Mouse (Mus musculus): Measurements from ENCODE around the gene Ackr4. TPM values are rescaled to one million over a fixed set of nuclear protein-coding genes. Genes with fewer than 3 reads are reported as not detected.

The Ackr4 gene
- total RNA-seq, 2 experiments from 2014 or later: 0.61 to 0.71 TPM

GRCm38 (mm10) chr9:104070241-104070640 is 56.5 kb downstream of the Ackr4 start:
- H3K27ac ChIP-seq: no peak overlapping the region
- DNase-seq: no peak
- no peak for TF ChIP-seq CTCF (IDR thresholded peaks at IDR 0.05)
- intact Hi-C loops (cut with DNase I): no loop called here
- H3K4me3 ChIP-seq: no peak overlapping the region

- peak overlapping the region; percentile 77 for H3K4me3 ChIP-seq
- peak overlapping the region; percentile 95; the same call in 1 of the 2 replicates for H3K27ac ChIP-seq
- TF ChIP-seq CTCF (IDR thresholded peaks at IDR 0.05): no peak
- DNase-seq: no peak
- intact Hi-C loops (cut with DNase I): no loop called here
Observed at GRCm38 (mm10) chr9:104064571-104064970, 62.2 kb downstream of the Ackr4 start.

DNA sequence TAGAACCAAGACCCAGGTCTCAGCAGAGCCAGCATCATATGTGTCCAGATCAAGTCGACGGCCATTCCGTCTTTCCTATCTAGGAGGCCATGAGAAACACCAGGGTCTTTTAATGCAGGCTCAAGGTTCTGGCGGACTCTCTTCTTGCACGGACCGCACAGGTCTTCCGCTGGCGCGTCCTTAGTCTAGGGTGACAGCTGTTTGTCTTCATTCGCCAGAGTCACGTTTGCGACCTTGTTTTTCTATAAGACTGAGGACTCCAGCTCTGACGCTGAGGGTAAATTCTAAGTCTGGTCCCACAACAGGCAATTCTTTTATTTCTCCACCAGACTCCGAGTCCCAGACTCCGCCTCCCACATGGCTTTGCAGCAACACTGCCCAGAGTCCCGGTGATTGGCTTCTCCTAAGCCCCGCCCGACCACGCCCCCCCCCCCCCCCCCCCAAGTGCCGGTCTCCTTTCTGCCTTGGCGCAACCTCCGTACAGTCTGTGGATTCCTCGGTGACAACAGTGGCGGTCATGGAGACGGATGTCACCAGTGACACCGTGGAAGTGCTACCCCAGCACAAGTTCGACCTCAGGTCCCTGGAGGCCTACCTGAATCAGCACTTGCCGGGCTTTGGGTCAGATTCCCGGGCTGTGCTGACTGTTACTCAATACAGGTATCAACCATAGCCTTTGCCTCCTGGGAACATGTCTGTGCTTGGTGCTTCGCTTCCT is 63.3 kb downstream of the Ackr4 start, which contains the start of gene Acad11:
Gene Acad11, plus strand, starts transcription at position 134 of the 718 bp plus-strand sequence.
- intact Hi-C loops (cut with DNase I): no loop called here
- H3K27ac ChIP-seq: peak within 1 kb of the TSS; percentile 95

DNA sequence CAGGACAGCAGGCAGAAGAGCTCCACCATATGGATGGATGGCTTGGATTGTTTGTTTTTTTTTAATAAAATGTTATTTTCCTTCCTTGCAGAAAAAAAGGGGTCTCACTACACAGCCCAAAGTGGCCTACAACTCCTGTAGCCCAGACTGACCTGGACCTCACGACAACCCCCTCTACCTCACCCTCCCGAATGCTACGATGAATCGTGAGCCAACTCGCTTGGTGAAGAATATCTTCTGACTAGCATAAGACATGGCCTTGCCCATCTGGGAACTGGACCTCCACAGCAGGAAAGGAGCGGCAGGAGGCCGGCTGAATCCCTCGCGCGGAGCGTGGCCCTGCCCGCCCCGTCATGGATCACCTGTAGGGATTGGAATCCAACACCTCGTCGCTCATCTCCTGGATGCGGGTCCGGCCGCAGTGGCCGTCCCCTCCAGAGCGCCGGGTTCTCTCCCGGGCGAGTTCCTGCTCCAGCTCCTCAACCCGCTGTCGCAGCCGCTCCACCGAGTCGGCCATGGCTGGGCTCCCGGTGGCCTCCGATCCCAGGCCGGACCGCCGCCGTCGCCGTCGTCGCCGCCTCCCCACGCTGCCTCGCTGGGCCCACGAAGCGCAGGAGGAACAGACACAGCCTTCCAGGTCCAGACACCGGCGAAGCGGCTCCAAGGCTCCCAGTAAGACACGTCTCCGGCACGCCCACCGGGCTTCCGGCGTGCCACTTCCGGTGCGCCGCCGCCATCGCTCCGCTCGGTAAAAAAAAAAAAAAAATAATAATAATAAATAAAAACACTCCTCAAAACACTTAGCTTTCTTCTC is 64.1 kb downstream of the Ackr4 start, which contains the start of gene Uba5:
Gene Uba5, minus strand, starts transcription at position 705 of the 814 bp plus-strand sequence.
- peak within 1 kb of the TSS; percentile 77 for H3K4me3 ChIP-seq
- H3K27ac ChIP-seq: peak within 1 kb of the TSS; percentile 95
- DNase-seq: peak; percentile 87
- intact Hi-C loops (cut with DNase I): no loop called here
- TF ChIP-seq CTCF (IDR thresholded peaks at IDR 0.05): no peak

More for the DNA sequence above, 63.3 kb downstream of the Ackr4 start, which contains the start of gene Acad11:
- DNase-seq: peak; percentile 87
- no peak for TF ChIP-seq CTCF (IDR thresholded peaks at IDR 0.05)
- H3K4me3 ChIP-seq: peak within 1 kb of the TSS; percentile 77

GRCm38 (mm10) chr9:104051028-104051427 is 75.7 kb downstream of the Ackr4 start:
- intact Hi-C loops (cut with DNase I): no loop called here
- Histone ChIP-seq H3K4me3 (no peak overlapping the region), H3K27ac (no peak overlapping the region)
- no peak for TF ChIP-seq CTCF (IDR thresholded peaks at IDR 0.05)
- no peak for DNase-seq

- TF ChIP-seq CTCF (IDR thresholded peaks at IDR 0.05): no peak
- intact Hi-C loops (cut with DNase I): no loop called here
- DNase-seq: no peak
- Histone ChIP-seq H3K27ac (no peak overlapping the region), H3K4me3 (no peak overlapping the region)
Observed at GRCm38 (mm10) chr9:104043676-104044075, 83.1 kb downstream of the Ackr4 start.

- intact Hi-C loops (cut with DNase I): no loop called here
- Histone ChIP-seq H3K4me3 (no peak within 1 kb of the TSS), H3K27ac (no peak within 1 kb of the TSS)
- TF ChIP-seq CTCF (IDR thresholded peaks at IDR 0.05): no peak
- DNase-seq: no peak
Observed at GRCm38 (mm10) chr9:104040362-104040761, 86.4 kb downstream of the Ackr4 start, which contains the start of gene Gm28305. TSS of gene Gm28305 (plus strand) at chr9:104040662.

DNA sequence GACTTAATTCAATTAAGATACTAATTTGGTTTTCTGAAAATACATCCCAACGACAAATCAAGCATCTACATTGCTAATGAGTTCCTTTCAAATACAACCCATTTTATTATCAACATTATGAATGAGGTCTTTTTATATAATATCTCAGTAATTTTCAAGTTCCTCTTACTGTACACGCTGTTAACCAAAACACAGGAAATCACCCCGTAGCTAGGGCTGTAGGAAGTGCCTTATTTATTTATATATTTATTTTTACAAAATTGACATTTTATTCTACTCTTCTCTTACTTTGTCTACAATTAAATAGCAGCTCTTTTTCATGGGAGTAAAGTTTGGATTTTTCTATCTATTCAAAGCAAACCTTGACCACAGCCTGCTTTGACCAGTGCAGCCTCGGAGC is 87.0 kb downstream of the Ackr4 start:
- Histone ChIP-seq H3K27ac (no peak overlapping the region), H3K4me3 (no peak overlapping the region)
- intact Hi-C loops (cut with DNase I): no loop called here
- DNase-seq: no peak
- no peak for TF ChIP-seq CTCF (IDR thresholded peaks at IDR 0.05)

GRCm38 (mm10) chr9:104039031-104039695 is 87.6 kb downstream of the Ackr4 start:
- TF ChIP-seq CTCF (IDR thresholded peaks at IDR 0.05): no peak
- intact Hi-C loops (cut with DNase I): no loop called here
- no peak for DNase-seq
- H3K4me3 ChIP-seq: no peak overlapping the region
- H3K27ac ChIP-seq: no peak overlapping the region

DNA sequence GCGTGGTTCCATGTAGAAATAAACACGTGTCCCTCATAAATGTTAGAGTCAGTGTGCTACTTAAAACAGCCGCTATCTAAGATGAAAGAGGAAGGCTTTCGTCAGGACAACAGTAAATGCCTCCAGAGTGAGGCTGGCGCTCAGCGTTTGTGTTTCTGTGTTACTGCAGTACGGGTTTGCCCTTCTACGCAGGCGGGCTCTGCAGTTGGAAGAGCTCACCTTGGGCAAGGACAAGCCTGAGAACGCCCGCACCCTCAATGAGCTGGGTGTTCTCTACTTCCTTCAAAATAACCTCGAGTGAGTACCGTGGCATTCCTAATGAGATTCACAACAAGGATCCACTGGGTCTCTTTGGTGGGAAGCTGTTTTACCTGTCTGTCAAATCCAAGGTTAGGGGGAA is 88.5 kb downstream of the Ackr4 start:
- intact Hi-C loops (cut with DNase I): no loop called here
- H3K27ac ChIP-seq: no peak overlapping the region
- H3K4me3 ChIP-seq: no peak overlapping the region
- TF ChIP-seq CTCF (IDR thresholded peaks at IDR 0.05): no peak
- no peak for DNase-seq

DNA sequence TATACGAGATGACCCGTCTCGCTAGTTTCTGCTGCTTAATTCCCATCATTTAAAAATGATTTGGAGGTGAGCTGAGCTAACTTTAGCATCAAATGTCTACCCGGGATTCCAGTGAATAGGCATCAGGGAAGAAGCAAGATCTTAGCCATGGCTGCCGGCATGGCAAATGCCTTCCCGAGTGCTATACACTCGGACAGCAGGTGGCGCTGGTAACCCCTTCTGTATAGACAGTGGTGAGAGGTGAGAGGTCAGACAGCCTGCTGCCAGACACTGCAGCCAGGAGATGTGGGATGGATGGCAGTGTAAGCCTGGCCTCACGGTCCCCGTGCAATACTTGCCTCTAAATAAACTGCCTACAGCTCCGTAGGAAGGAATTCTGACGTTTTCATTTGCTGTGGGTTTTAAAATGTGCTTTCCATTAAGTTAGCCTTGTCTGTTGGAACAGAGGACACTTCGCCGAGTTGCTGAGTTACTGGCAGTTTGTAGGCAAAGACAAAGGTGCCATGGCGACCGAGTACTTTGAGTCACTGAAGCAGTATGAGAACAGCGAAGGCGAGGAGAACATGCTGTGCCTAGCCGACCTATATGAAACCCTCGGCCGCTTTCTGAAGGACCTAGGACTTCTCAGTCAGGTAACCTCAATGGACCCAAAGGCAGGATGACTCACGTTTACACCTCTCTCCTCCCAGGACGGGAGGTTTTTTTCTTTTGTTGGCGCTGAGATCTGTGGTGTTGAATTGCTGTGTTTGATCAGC is 91.3 kb downstream of the Ackr4 start:
- peak; percentile 87 for TF ChIP-seq CTCF (IDR thresholded peaks at IDR 0.05)
- DNase-seq: peak; percentile 83
- intact Hi-C loops (cut with DNase I): no loop called here
- Histone ChIP-seq H3K4me3 (no peak overlapping the region), H3K27ac (no peak overlapping the region)

DNA sequence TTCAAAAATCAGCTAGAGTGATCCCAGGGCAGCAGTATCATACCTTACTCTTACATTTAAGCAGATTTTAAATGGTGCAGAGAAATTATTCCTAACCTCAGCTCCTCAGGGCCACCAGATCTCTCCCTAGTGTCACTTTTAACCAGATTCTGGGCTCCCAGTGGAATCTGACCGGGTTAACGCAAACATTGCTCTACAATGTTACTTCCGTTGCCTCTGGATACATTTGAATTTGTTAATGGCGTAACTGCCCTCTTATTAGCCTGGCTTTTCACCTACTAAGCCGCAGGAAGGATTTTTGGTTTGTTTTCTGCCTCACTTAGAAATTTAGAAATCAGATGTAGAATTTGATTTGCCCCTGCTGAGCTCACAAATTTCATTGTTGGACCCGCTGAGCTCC is 92.0 kb downstream of the Ackr4 start:
- DNase-seq: no peak
- no peak overlapping the region for H3K27ac ChIP-seq
- H3K4me3 ChIP-seq: no peak overlapping the region
- intact Hi-C loops (cut with DNase I): no loop called here
- no peak for TF ChIP-seq CTCF (IDR thresholded peaks at IDR 0.05)
